Mouse (Mus musculus) CD8-positive naive resting alpha-beta T cell, adult 2 months (primary cell): Measurements from ENCODE around the gene Col4a3.

ENCODE experiments used
- DNase-seq, 2 experiments: peaks; one replicate each; pipeline ENCODE4 v3.0.0; 2022; ENCODE audit warnings: low read depth in 2 of 2, low spot score in 2 of 2

The Col4a3 gene

GRCm38 (mm10) chr1:82766227-82766626 lies 179.5 kb downstream of the Col4a3 start:
- no peak for DNase-seq

DNA sequence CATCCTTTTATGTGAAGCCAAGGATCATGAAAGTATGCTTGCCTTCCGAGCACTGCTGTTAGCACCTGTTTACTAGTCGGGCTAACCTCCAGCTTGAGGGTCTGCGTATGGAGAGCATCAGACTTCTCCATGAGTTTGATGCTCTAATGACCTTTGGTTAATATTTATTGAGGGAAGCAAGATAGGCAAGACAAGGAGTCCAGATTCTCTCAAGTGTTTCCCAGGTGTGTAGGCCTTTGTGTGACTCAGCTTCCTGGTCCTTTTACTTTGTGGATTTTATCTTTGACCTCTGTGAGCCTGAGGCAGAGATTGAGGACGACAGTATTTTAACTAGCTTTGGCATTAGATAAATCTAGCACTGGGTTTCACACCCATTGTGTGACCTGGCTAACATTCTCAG lies 179.9 kb downstream of the Col4a3 start:
- no peak for DNase-seq

- no peak for DNase-seq
Observed at GRCm38 (mm10) chr1:82768269-82768668, 181.5 kb downstream of the Col4a3 start, which contains the start of gene Tm4sf20. Gene Tm4sf20 (minus strand): TSS chr1:82768461.

DNA sequence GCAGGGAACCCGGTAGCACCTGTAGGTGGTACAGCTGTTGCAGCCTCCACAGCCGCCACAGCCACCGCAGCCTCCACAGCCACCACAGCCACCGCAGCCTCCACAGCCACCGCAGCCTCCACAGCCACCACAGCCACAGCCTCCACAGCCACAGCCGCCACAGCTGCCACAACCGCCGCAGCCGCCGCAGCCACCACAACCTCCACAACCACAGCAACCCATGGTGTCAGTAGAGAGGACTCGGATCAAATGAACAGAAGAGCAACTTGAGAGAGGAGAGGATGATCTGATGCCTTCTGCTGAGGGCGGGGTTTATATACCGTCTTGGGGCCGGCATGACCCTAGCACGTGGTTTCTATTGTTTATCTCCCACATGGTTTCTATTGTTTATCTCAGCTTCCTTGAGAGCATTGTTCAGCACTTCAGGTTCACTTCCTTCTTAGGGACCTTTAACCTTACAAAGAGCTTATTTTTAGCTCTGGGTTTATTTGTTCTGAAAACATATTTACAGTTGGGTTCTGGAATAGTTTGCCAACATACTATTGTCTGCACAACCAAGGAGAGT lies 184.4 kb downstream of the Col4a3 start, which contains the start of gene Gm47791:
Gene Gm47791, minus strand, starts transcription at position 222 of the 565 bp plus-strand sequence.
- no peak for DNase-seq
